Mouse (Mus musculus) ES-E14 (cell line): ENCODE measurements around the gene Ctps. TPM values are rescaled to one million over a fixed set of nuclear protein-coding genes. Genes with fewer than 3 reads are reported as not detected.

Experiments used
- DNase-seq: peaks from one replicate; pipeline ENCODE4 v3.0.0-alpha.2; 2013; ENCODE audit warnings: low read depth, low spot score
- H3K27ac ChIP-seq: 2 replicates; pipeline ENCODE4 v1.5.1; 2012; ENCODE audit warnings: low read depth, mild to moderate bottlenecking, low read length, moderate library complexity, mixed read lengths; ENCODE audit not compliant: poor library complexity, insufficient read depth, severe bottlenecking
- H3K36me3 ChIP-seq: 2 replicates; pipeline ENCODE4 v1.6.1; 2012; ENCODE audit warnings: mild to moderate bottlenecking, low read length, moderate library complexity, mixed read lengths; ENCODE audit not compliant: control insufficient read depth, poor library complexity, insufficient read depth, severe bottlenecking
- H3K4me1 ChIP-seq, 2 experiments: fragments of 150-350 bp in 1 of 2; sonication (generic) in 1 of 2; 2 replicates each; pipeline ENCODE4 v1.6.1; 2012; ENCODE audit warnings: low read length in 2 of 2, mild to moderate bottlenecking in 1 of 2, mixed read lengths in 1 of 2; ENCODE audit not compliant: control insufficient read depth in 2 of 2, insufficient read depth in 2 of 2, poor library complexity in 1 of 2
- H3K4me3 ChIP-seq, 2 experiments: fragments of 150-350 bp in 1 of 2; sonication (generic) in 1 of 2; 2 replicates each; pipeline ENCODE4 v1.5.1; 2012; ENCODE audit warnings: low read length in 2 of 2, low read depth in 1 of 2, mild to moderate bottlenecking in 1 of 2, mixed read lengths in 1 of 2; ENCODE audit not compliant: insufficient read depth in 1 of 2, poor library complexity in 1 of 2, severe bottlenecking in 1 of 2
- H3K9ac ChIP-seq: 2 replicates; pipeline ENCODE4 v1.6.1; 2012; ENCODE audit warnings: low read depth, mild to moderate bottlenecking, low read length, mixed read lengths; ENCODE audit not compliant: poor library complexity, insufficient read depth, severe bottlenecking
- H3K9me3 ChIP-seq: fragments of 150-350 bp; sonication (generic); 2 replicates; pipeline ENCODE4 v1.6.1; 2012; ENCODE audit warnings: low read depth, mild to moderate bottlenecking, low read length; ENCODE audit not compliant: control insufficient read depth, insufficient read depth
- CHD2 ChIP-seq: IDR thresholded peaks from 2 replicates; pipeline ENCODE4 v1.6.1; 2014; ENCODE audit warnings: mild to moderate bottlenecking, low read depth, low read length, inconsistent platforms
- HCFC1 ChIP-seq: IDR thresholded peaks from 2 replicates; pipeline ENCODE4 v1.6.1; 2012; ENCODE audit warnings: low read length, inconsistent platforms, borderline replicate concordance; ENCODE audit not compliant: insufficient read depth
- MAFK ChIP-seq: IDR thresholded peaks from 2 replicates; pipeline ENCODE4 v1.6.1; 2014; ENCODE audit warnings: mild to moderate bottlenecking, low read depth, low read length, inconsistent platforms; ENCODE audit not compliant: insufficient read depth
- ZC3H11A ChIP-seq: IDR thresholded peaks from 2 replicates; pipeline ENCODE4 v1.6.1; 2012; ENCODE audit warnings: low read depth, mild to moderate bottlenecking, inconsistent platforms, low read length, borderline replicate concordance
- ZNF384 ChIP-seq: IDR thresholded peaks from 2 replicates; pipeline ENCODE4 v1.6.1; 2012; ENCODE audit warnings: low read depth, low read length, inconsistent platforms
- in situ Hi-C, 2 experiments: fragments of 600-800 bp; cut with MboI; formaldehyde crosslinking; loops; one replicate each; pipeline ENCODE4 v1.15.1; 2025; ENCODE audit warnings: low sequenced_read_pairs in 2 of 2, inconsistent platforms in 1 of 2; ENCODE audit not compliant: unreplicated experiment in 2 of 2
- total RNA-seq: library from RNA; depleted of rRNA; stranded (reverse); fragments of 300-350 nt; gene quantifications from 2 replicates; pipeline ENCODE4 v1.2.3, GENCODE M21; 2012

Ctps gene
- total RNA-seq, 1 experiment, result 85.6 TPM

- TF ChIP-seq HCFC1, result no peak
- TF ChIP-seq ZC3H11A, result no peak
- no peak for TF ChIP-seq CHD2
- TF ChIP-seq MAFK, result no peak
- no peak for TF ChIP-seq ZNF384
- H3K4me1 ChIP-seq, result peaks cover 0 to 8% of the 10 kb centered on the region in 2 experiments; a peak in 1 of 4 replicates
- no peak within 1 kb of the TSS for H3K27ac ChIP-seq
- peaks cover 4% of the 10 kb centered on the region; the same call in 1 of the 2 replicates for H3K36me3 ChIP-seq
- DNase-seq, result no peak
- in situ Hi-C loops, result no loop called here
- H3K9me3 ChIP-seq, result no peaks in the 10 kb centered on the region
- no peak within 1 kb of the TSS for H3K9ac ChIP-seq
- no peak within 1 kb of the TSS for H3K4me3 ChIP-seq
Measured at GRCm38 (mm10) chr4:120531986-120532385, 38.1 kb downstream of the Ctps start, which contains the start of gene Slfnl1. Slfnl1 (plus strand) TSS chr4:120532231.

GRCm38 (mm10) chr4:120528171-120528570, 41.9 kb downstream of the Ctps start:
- H3K27ac ChIP-seq, result no peak overlapping the region
- peaks cover 0 to 8% of the 10 kb centered on the region in 2 experiments; a peak in 1 of 4 replicates for H3K4me1 ChIP-seq
- peaks cover 10% of the 10 kb centered on the region for H3K36me3 ChIP-seq
- in situ Hi-C loops, result no loop called here
- no peak for DNase-seq
- H3K9me3 ChIP-seq, result no peaks in the 10 kb centered on the region
- no peak overlapping the region for H3K9ac ChIP-seq
- no peak overlapping the region for H3K4me3 ChIP-seq
- TF ChIP-seq HCFC1 (no peak), ZC3H11A (no peak), CHD2 (no peak), MAFK (no peak), ZNF384 (no peak)

- no peak overlapping the region for H3K4me3 ChIP-seq
- no peaks in the 10 kb centered on the region for H3K9me3 ChIP-seq
- no peak overlapping the region for H3K9ac ChIP-seq
- H3K27ac ChIP-seq, result no peak overlapping the region
- H3K36me3 ChIP-seq, result peaks cover 8% of the 10 kb centered on the region
- DNase-seq, result no peak
- TF ChIP-seq ZNF384 (no peak), MAFK (no peak), ZC3H11A (no peak), HCFC1 (no peak), CHD2 (no peak)
- H3K4me1 ChIP-seq, result peaks cover 0 to 2% of the 10 kb centered on the region in 2 experiments; a peak in 1 of 4 replicates
- in situ Hi-C loops, result no loop called here
Measured at GRCm38 (mm10) chr4:120523092-120523491, 47.0 kb downstream of the Ctps start.

- Histone ChIP-seq H3K4me3 (no peak overlapping the region), H3K9ac (no peak overlapping the region), H3K27ac (no peak overlapping the region), H3K36me3 (peaks cover 6% of the 10 kb centered on the region), H3K9me3 (no peaks in the 10 kb centered on the region), H3K4me1 (no peaks in the 10 kb centered on the region)
- TF ChIP-seq HCFC1, result no peak
- TF ChIP-seq ZNF384, result no peak
- no peak for TF ChIP-seq CHD2
- TF ChIP-seq MAFK, result no peak
- TF ChIP-seq ZC3H11A, result no peak
- no peak for DNase-seq
- in situ Hi-C loops, result no loop called here
Measured at GRCm38 (mm10) chr4:120522351-120522750, 47.7 kb downstream of the Ctps start.

- no peak for DNase-seq
- no peak overlapping the region for H3K27ac ChIP-seq
- peaks cover 6% of the 10 kb centered on the region for H3K36me3 ChIP-seq
- H3K9ac ChIP-seq, result no peak overlapping the region
- in situ Hi-C loops, result no loop called here
- no peak for TF ChIP-seq MAFK
- TF ChIP-seq ZC3H11A, result no peak
- no peak for TF ChIP-seq ZNF384
- no peak for TF ChIP-seq CHD2
- no peak for TF ChIP-seq HCFC1
- H3K4me3 ChIP-seq, result no peak overlapping the region
- H3K9me3 ChIP-seq, result no peaks in the 10 kb centered on the region
- no peaks in the 10 kb centered on the region for H3K4me1 ChIP-seq
Measured at GRCm38 (mm10) chr4:120521761-120522160, 48.3 kb downstream of the Ctps start.
